Mouse (Mus musculus) forebrain, embryonic 12.5 days (tissue): ENCODE measurements around the gene Them5. TPM values are rescaled to one million over a fixed set of nuclear protein-coding genes. Genes with fewer than 3 reads are reported as not detected.

Experiments used
- ATAC-seq: fragments of 200-750 bp; cut with Nextera tagmentation; 2 replicates; pipeline ENCODE4 v1.8.0; 2017; ENCODE audit warnings: moderate TSS enrichment; ENCODE audit not compliant: low FRiP score
- H3K27ac ChIP-seq: fragments of 300-500 bp; sonication (generic); 2 replicates; pipeline ENCODE4 v1.5.1; 2016; ENCODE audit warnings: mild to moderate bottlenecking
- H3K27me3 ChIP-seq: fragments of 300-500 bp; sonication (generic); 2 replicates; pipeline ENCODE4 v1.6.1; 2016; ENCODE audit warnings: mild to moderate bottlenecking
- H3K36me3 ChIP-seq: fragments of 300-500 bp; sonication (generic); replicated peaks from 2 replicates; pipeline ENCODE4 v1.6.1; 2016; ENCODE audit warnings: mild to moderate bottlenecking
- H3K4me1 ChIP-seq: fragments of 300-500 bp; sonication (generic); 2 replicates; pipeline ENCODE4 v1.6.1; 2016
- H3K4me2 ChIP-seq: fragments of 300-500 bp; sonication (generic); 2 replicates; pipeline ENCODE4 v1.6.1; 2016; ENCODE audit warnings: mild to moderate bottlenecking, moderate library complexity
- H3K4me3 ChIP-seq: fragments of 300-500 bp; sonication (generic); replicated peaks from 2 replicates; pipeline ENCODE4 v1.5.1; 2016; ENCODE audit warnings: mild to moderate bottlenecking
- H3K9ac ChIP-seq: fragments of 300-500 bp; sonication (generic); 2 replicates; pipeline ENCODE4 v1.6.1; 2016; ENCODE audit warnings: mild to moderate bottlenecking
- H3K9me3 ChIP-seq: fragments of 300-500 bp; sonication (generic); 2 replicates; pipeline ENCODE4 v1.6.1; 2016
- WGBS: fragments of 180-500 bp; shearing (Covaris S2); methylation state at CpG from one replicate; pipeline ENCODE4 v1.1.7; 2016; 5-methylcytosine and 5-hydroxymethylcytosine counted together
- polyA plus RNA-seq: library from polyadenylated mRNA; unstranded; fragments of >200 nt; fragmentation: Nextera tagmentation; extraction: Ambion mirVana; gene quantifications from 2 replicates; pipeline ENCODE4 v1.2.1, GENCODE M21; 2016

Them5 gene
- polyA plus RNA-seq, 1 experiment from 2014 or later: 0.31 TPM

- H3K4me3 ChIP-seq: no peak overlapping the region
- no peak for ATAC-seq
- 97% methylated on average over 16 of the region's 16 CpGs for WGBS
- H3K27ac ChIP-seq: no peak overlapping the region
- no peak overlapping the region for H3K4me2 ChIP-seq
- H3K27me3 ChIP-seq: no peaks in the 10 kb centered on the region
- H3K4me1 ChIP-seq: no peaks in the 10 kb centered on the region
- H3K9ac ChIP-seq: no peak overlapping the region
- H3K36me3 ChIP-seq: no peaks in the 10 kb centered on the region
- no peaks in the 10 kb centered on the region for H3K9me3 ChIP-seq
Observed at GRCm38 (mm10) chr3:94389420-94389819, 47.5 kb downstream of the Them5 start.

DNA sequence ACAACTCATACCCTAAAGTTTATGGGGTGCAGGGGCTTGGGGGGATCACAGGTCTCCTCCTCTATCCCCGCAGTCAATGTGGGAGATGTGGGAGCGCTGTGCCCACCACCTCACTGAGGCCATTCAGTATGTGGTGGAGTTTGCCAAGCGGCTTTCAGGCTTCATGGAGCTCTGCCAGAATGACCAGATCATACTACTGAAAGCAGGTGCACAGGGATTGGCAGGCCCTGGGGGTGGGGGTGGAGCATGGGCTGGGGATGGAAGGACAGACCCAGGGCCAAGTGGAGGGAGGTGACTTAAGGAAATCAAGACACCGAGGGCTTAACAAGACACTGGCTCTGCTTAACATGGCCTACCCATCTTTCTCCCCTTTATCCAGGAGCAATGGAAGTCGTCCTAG lies 49.1 kb downstream of the Them5 start:
- WGBS: 91% methylated on average over 5 of the region's 5 CpGs
- no peaks in the 10 kb centered on the region for H3K4me1 ChIP-seq
- no peak overlapping the region for H3K9ac ChIP-seq
- no peak for ATAC-seq
- H3K27ac ChIP-seq: no peak overlapping the region
- no peaks in the 10 kb centered on the region for H3K27me3 ChIP-seq
- H3K9me3 ChIP-seq: no peaks in the 10 kb centered on the region
- no peak overlapping the region for H3K4me3 ChIP-seq
- no peaks in the 10 kb centered on the region for H3K36me3 ChIP-seq
- H3K4me2 ChIP-seq: no peak overlapping the region

DNA sequence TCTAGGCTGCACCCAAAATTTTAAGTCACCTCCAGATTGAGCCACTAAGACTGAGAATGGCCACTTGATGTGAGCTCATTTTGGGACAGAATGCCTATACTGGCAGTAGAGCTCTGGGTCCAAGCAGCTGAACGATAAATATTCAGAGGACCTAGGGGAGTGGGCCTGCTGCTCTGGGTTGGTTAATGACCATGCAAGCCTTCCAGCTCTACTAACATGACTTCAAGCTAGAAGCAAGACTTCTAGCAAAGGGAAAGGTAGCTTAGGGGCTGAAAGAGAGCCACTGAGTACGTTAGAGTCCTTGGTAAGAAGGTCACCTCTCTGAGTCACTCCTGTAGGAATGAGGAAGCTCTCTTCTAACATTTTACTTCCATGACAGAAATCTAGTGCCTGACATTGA lies 50.2 kb downstream of the Them5 start:
- Histone ChIP-seq H3K27me3 (peaks cover 4% of the 10 kb centered on the region), H3K4me2 (no peak overlapping the region), H3K4me3 (no peak overlapping the region), H3K27ac (no peak overlapping the region), H3K4me1 (no peaks in the 10 kb centered on the region), H3K9me3 (no peaks in the 10 kb centered on the region), H3K36me3 (no peaks in the 10 kb centered on the region), H3K9ac (no peak overlapping the region)
- ATAC-seq: no peak
- WGBS: 88% methylated on average over 2 of the region's 2 CpGs

GRCm38 (mm10) chr3:94393049-94393448 lies 51.1 kb downstream of the Them5 start:
- H3K27ac ChIP-seq: no peak overlapping the region
- ATAC-seq: no peak
- H3K9ac ChIP-seq: no peak overlapping the region
- no peaks in the 10 kb centered on the region for H3K4me1 ChIP-seq
- H3K4me2 ChIP-seq: no peak overlapping the region
- H3K36me3 ChIP-seq: no peaks in the 10 kb centered on the region
- H3K9me3 ChIP-seq: no peaks in the 10 kb centered on the region
- peaks cover 13% of the 10 kb centered on the region for H3K27me3 ChIP-seq
- 72% methylated on average over 4 of the region's 4 CpGs for WGBS
- no peak overlapping the region for H3K4me3 ChIP-seq

- no peak overlapping the region for H3K4me2 ChIP-seq
- H3K4me3 ChIP-seq: no peak overlapping the region
- WGBS: 71% methylated on average over 1 of the region's 1 CpGs
- H3K4me1 ChIP-seq: peaks cover 17% of the 10 kb centered on the region
- H3K9ac ChIP-seq: no peak overlapping the region
- no peak overlapping the region for H3K27ac ChIP-seq
- H3K36me3 ChIP-seq: no peaks in the 10 kb centered on the region
- no peak for ATAC-seq
- no peaks in the 10 kb centered on the region for H3K9me3 ChIP-seq
- peaks cover 26% of the 10 kb centered on the region for H3K27me3 ChIP-seq
Observed at GRCm38 (mm10) chr3:94396336-94396735, 54.4 kb downstream of the Them5 start.

DNA sequence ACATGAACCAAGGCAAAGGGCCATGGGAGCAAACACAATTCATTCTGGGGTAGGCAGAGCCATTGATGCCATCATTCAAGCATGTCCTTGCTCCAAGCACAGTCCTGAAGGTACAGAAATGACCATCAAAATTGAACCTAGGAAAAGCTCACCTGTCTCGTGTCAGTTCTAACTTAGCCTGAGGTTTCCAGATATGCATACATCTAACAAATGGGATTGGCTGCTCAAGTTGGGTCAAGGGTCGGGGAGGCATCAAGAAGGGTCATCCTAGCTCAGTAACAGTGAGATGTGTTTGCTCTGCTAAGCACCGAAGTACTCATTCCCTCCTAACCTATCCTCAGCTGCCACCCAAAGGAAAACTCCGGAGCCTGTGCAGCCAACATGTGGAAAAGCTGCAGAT lies 55.0 kb downstream of the Them5 start:
- no peak overlapping the region for H3K4me3 ChIP-seq
- WGBS: 88% methylated on average over 4 of the region's 4 CpGs
- no peaks in the 10 kb centered on the region for H3K36me3 ChIP-seq
- H3K27ac ChIP-seq: no peak overlapping the region
- peaks cover 26% of the 10 kb centered on the region for H3K27me3 ChIP-seq
- ATAC-seq: no peak
- no peaks in the 10 kb centered on the region for H3K9me3 ChIP-seq
- H3K4me1 ChIP-seq: peaks cover 17% of the 10 kb centered on the region
- H3K4me2 ChIP-seq: no peak overlapping the region
- no peak overlapping the region for H3K9ac ChIP-seq

Other genes with a start within 250 kb of the Them5 start
- not detected in 2 replicates for gene Gm10696, start 163.9 kb upstream of the Them5 start, polyA plus RNA-seq
- not detected in 2 replicates for gene Gm5286, start 145.4 kb upstream of the Them5 start, polyA plus RNA-seq
- gene Gm4778, start 78.1 kb upstream of the Them5 start, polyA plus RNA-seq: not detected in 2 replicates
- 11.9 and 12.5 TPM in 2 replicates for gene Them4, start 32.0 kb upstream of the Them5 start, polyA plus RNA-seq
- gene C2cd4d, start 20.3 kb downstream of the Them5 start, polyA plus RNA-seq: 0.87 and 1.8 TPM in 2 replicates
- gene Rorc, start 30.7 kb downstream of the Them5 start, polyA plus RNA-seq: 1.3 and 2.0 TPM in 2 replicates
- 0.78 and 0.82 TPM in 2 replicates for gene Lingo4, start 56.4 kb downstream of the Them5 start, polyA plus RNA-seq
- 67.2 and 67.8 TPM in 2 replicates for gene Tdrkh, start 71.2 kb downstream of the Them5 start, polyA plus RNA-seq
- 63.2 and 63.9 TPM in 2 replicates for gene Mrpl9, start 101.2 kb downstream of the Them5 start, polyA plus RNA-seq
- 1.0 and 1.3 TPM in 2 replicates for gene Oaz3, start 101.8 kb downstream of the Them5 start, polyA plus RNA-seq
- gene Celf3, start 136.2 kb downstream of the Them5 start, polyA plus RNA-seq: 218 and 251 TPM in 2 replicates
- 18.1 and 19.7 TPM in 2 replicates for gene Riiad1, start 138.2 kb downstream of the Them5 start, polyA plus RNA-seq
- gene Snx27, start 240.6 kb downstream of the Them5 start, polyA plus RNA-seq: 67.5 and 70.5 TPM in 2 replicates